Mouse (Mus musculus) fibroblast of lung, adult 2 months (primary cell): ENCODE measurements around the gene Pkd2l1.

Source experiments
- DNase-seq: peaks from one replicate; pipeline ENCODE4 v3.0.0-alpha.2; 2011; ENCODE audit warnings: low read depth

Pkd2l1 gene

DNA sequence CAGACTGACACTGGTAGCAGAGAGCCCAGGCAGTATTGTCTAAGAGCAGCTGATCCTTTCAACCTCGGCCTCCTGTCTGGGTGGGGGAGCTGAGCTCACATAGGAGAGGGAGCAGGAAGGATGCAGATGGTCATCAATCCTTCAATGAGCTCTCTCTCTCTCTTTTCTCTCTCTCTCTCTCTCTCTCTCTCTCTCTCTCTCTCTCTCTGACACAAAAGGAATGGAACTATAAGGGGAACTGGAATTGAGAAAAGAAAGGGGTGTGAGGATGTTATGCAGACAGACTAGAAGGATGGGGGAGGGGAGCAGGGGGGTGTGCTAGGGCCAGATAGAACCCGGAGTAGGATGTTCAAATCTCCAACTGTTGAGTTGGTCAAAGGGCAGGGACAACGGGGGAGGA lies at the start of gene Pkd2l1:
TSS of gene Pkd2l1 (minus strand) at position 101 of the 400 bp plus-strand sequence.
- no peak for DNase-seq

DNA sequence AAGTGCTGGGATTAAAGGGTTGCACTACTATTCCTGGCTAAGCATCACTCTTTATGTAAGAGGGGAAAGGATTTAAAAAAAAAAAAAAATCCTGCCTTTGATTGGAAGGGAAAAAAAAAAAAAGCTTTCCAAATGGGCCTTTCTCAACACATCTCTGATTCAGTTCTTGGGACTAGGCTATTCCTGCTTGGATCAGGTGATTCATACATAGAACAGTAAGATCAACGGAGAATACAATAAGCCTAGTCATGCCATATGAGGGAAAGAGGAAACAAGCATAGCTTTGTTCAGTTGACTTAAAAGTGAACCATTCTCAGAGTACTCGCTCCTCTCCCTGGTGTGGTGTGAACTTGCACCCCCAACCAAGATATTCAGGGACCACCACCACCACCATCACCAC lies 46.7 kb upstream of the Pkd2l1 start:
- DNase-seq = no peak

- DNase-seq = no peak
Observed at GRCm38 (mm10) chr19:44237471-44238006, 45.3 kb upstream of the Pkd2l1 start.

GRCm38 (mm10) chr19:44231608-44232151 lies 39.4 kb upstream of the Pkd2l1 start:
- DNase-seq = no peak

- DNase-seq = no peak
Observed at GRCm38 (mm10) chr19:44230212-44230611, 38.0 kb upstream of the Pkd2l1 start.

- no peak for DNase-seq
Observed at GRCm38 (mm10) chr19:44229776-44230175, 37.5 kb upstream of the Pkd2l1 start.

DNA sequence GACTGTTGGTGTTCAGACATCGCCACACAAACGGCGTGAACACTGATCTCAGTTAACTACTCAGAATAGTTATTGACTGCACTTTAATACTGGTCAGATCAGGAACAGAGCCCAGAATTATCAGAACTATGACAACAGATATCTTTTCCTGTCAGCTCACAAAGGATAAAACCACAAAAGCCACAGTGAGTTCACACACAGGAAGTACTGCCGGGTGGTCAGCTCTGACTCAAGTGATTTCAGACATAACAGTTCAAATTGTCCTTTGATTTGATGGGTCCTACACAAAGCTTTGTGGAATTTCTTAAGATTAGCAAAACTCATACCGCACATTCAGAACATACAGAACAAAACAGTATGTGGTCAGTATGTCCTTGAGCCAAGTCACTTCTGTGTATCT lies 33.5 kb upstream of the Pkd2l1 start:
- no peak for DNase-seq

- DNase-seq = no peak
Observed at GRCm38 (mm10) chr19:44217958-44218525, 25.8 kb upstream of the Pkd2l1 start.

- no peak for DNase-seq
Observed at GRCm38 (mm10) chr19:44215255-44215654, 23.0 kb upstream of the Pkd2l1 start.

GRCm38 (mm10) chr19:44207079-44207478 lies 14.8 kb upstream of the Pkd2l1 start:
- DNase-seq = no peak

- DNase-seq = no peak
Observed at GRCm38 (mm10) chr19:44203015-44203564, 10.8 kb upstream of the Pkd2l1 start, which contains the start of gene Scd3. Scd3 (plus strand) TSS chr19:44203269.

GRCm38 (mm10) chr19:44198964-44199363 lies 6.7 kb upstream of the Pkd2l1 start:
- DNase-seq = no peak

- no peak for DNase-seq
Observed at GRCm38 (mm10) chr19:44198494-44198893, 6.3 kb upstream of the Pkd2l1 start.

DNA sequence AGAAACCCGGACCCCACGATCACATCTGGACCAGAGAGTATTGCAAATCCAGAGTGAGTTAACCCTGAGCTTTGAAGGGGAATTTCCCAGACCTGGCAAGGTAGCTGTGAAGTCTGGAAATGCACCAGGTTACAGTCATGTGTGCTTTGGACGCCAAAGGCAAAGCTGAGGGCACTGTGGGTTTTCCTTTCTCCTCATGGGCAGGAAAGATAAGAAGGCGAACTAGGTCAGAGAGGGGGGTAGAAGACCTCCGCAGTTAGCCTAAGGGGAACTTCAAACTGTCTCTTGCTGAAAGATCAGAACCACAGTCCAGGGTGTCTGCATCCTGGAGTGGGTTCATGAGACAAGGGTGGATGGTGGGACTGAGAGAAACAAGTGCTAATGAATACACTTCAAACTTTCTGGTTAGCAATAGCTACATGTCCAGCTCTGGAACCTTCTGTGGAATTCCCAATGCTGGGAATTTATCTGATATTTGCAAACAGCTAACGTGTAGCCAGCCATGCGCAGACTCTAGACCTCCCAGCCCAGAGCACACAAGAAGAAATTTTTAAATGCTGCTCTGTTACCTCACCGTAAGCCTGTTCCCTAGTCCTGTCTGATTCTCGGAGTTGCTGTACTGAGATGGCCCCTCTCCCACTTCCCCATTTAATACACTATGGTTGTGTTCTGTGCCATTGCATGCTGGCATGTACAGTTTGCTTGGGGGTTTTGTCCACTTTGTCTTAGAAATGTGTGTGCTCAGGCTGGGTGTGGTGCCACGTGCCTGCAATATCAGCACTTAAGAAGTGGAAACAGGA lies 5.0 kb upstream of the Pkd2l1 start:
- no peak for DNase-seq

GRCm38 (mm10) chr19:44195138-44195537 lies 2.9 kb upstream of the Pkd2l1 start:
- peak; percentile 36 for DNase-seq

- DNase-seq = no peak
Observed at GRCm38 (mm10) chr19:44193906-44194305, 1.7 kb upstream of the Pkd2l1 start.

DNA sequence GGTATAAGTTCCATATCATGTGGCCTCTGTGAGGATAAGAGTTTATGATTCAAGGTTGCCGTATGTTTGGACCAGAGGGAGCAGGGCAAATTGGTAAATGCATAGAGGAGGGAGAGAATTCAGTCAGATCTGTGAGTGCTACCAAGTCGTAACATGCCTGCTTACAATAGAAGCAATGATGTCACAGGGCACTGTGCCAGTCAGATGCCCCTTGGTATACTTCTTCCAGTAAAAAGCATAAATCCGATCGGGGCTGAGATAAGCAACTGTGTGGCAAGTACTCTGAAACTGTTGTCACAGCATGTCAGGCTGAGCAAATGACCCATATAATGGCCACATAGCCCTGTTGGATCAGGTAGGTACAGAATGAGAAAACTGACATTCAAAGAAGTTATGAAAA lies 3.2 kb downstream of the Pkd2l1 start:
- no peak for DNase-seq

DNA sequence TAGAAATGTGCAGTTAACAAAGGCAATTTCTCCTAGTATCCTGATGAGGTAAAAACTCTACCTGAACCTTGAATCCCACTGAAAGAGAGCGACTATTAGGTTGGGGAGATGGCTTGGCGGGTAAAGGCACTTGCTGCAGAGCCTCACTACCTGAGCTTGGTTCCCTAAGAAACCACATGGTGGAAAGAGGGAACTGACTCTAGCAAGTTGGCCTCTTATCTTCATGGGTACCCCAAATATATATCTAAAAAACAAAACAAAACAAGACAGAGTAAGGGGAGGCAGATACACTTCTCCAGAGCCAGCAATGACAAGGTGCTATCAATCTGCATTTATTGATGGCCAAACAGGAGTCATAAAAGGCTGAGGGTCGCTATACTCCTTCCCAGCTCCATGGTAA lies 8.3 kb downstream of the Pkd2l1 start:
- no peak for DNase-seq

GRCm38 (mm10) chr19:44180502-44180901 lies 11.7 kb downstream of the Pkd2l1 start:
- DNase-seq = no peak

GRCm38 (mm10) chr19:44176741-44177140 lies 15.5 kb downstream of the Pkd2l1 start:
- no peak for DNase-seq

DNA sequence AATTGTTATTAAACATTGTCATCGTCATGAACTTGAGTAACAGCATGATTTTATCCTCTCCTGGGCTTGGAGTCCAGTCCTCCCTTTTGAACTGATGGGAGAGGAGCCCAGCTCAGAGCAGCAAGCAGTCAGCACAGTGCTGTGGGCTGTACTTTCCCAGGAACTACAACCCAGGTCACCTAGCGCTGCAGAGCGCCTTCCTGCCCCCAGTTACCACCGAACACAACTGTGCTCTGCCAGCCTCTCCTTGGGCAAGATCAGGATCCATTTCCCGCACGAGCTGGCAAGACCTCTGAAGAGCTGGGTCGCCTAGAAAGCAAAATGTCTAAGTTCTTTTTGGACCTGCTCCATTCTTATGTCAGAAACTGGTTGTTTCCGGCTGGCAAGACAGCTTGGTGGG lies 17.4 kb downstream of the Pkd2l1 start:
- peak; percentile 17 for DNase-seq

- DNase-seq = no peak
Observed at GRCm38 (mm10) chr19:44161515-44161914, 30.7 kb downstream of the Pkd2l1 start.

DNA sequence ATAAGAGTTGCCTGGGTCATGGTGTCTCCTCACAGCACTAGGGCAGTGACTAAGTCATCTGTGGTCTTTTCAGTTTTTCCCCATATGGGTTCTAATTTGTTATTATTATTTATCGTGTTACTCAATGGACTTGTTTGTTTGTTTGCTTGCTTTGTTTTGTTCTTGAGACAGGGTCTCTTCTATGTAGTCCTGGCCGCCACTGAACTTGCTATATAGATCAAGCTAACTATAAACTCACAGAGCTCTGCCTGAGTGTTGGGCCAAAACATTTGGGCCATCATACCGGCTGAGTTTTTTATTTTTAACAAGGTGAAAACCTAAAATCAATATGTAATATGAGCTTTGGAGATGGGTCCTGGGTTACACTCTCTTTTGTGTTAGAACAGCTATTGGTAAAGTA lies 32.9 kb downstream of the Pkd2l1 start:
- no peak for DNase-seq
